Mouse (Mus musculus) urinary bladder, postnatal 4 days (tissue): Measurements from ENCODE around the gene Mfsd4a.

ENCODE experiments used
- DNase-seq, 2 experiments: peaks; one replicate each; pipeline ENCODE4 v3.0.0; 2021 to 2022; ENCODE audit warnings: low spot score in 2 of 2

Gene Mfsd4a

DNA sequence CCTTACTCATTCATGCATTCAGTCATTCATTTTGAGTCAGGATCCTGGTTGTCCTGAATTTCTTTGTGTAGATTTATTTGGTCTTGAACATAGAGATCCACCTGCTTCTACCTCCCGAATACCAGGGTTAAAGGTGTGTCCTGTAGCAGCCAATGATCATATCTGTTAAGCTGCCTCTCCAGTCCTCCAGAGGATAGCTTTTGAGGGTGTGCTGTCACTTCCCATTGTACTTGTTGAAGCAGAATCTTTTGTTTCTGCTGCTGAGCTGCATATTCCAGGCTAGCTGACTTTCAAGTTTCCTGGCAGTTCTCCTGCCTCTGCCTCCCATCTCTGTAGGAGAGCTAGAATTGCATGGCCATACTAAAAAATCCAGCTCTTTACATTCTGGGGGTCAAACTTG, 51.2 kb downstream of the Mfsd4a start:
- no peak for DNase-seq

DNA sequence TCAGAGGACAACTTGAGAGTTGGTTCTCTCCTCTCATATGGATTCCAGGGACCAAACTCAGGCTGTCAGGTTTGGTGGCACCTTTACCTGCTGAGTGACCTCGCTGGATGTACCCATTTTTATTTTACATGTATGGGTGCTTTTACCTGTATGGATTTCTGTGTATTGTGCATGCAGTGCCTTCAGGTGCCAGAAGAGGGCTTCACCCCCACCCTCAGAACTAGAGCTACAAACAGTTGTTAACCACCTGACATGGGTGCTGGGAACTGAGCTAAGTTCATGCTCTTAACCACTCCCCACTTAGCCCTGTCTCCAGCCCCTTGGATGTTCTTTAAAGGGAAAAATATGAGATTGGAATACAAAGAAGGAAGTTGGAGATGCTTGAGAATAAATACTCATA, 53.1 kb downstream of the Mfsd4a start:
- no peak for DNase-seq

GRCm38 (mm10) chr1:132012861-132013260, 55.0 kb downstream of the Mfsd4a start:
- no peak for DNase-seq

DNA sequence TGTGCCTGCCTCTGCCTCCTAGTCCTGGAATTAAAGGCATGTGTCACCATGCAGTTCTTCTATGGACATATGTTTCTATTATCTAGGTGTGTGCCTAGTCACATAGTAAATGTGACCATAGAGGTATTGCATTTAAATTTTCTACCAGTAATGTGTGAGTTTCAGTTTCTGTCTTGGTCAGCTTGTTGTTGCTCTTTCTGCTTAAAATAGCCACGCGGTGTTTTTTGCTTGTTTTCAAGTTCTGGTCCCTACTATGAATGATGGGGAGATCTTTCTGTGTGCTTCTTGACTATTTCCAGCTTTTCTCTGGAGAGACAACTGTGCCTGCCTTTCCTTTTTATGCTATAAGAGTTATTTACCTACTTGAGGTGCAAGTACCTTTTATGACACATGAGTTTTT, 56.1 kb downstream of the Mfsd4a start:
- no peak for DNase-seq

DNA sequence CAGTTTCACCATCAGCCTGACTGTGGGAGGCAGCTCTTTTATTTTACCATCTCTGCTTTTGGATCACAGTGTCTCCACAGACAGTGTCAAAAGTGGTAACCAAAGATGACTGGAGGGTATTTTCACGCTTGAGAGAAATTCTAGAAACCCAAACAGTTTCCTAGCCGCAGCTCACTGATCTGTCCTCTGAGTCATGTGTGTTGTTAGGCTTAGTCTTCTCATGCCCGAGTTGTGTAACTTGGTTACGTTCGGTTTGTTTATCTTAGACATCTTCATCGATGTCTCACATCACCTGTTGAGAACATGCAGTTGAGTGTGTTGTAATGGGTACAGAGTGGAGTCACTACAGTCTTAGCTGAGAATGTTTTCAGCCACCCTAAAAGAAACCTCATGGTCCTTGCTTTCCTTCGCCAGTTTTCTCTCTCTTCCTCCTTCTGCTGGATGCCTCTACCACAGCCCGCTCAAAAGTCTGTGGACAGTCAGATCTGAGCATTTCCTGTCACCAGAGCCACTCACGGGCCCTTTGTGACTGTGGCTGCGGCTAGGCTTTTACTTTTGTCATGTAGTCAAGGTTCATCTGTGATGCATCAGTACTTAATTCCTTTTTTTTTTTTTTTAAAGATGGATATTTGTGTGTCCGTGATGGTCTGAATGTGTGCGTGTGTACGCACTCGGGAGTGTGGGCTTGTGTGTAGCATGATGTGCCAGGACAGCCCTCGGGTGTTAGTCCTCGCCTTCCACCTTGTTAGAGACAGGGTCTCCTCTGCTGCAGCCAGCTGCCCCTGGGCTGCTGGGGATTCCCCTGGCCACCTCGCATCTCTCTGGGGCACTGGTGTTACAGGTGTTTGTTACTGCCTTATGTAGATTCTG, 57.0 kb downstream of the Mfsd4a start:
- DNase-seq, result no peak

DNA sequence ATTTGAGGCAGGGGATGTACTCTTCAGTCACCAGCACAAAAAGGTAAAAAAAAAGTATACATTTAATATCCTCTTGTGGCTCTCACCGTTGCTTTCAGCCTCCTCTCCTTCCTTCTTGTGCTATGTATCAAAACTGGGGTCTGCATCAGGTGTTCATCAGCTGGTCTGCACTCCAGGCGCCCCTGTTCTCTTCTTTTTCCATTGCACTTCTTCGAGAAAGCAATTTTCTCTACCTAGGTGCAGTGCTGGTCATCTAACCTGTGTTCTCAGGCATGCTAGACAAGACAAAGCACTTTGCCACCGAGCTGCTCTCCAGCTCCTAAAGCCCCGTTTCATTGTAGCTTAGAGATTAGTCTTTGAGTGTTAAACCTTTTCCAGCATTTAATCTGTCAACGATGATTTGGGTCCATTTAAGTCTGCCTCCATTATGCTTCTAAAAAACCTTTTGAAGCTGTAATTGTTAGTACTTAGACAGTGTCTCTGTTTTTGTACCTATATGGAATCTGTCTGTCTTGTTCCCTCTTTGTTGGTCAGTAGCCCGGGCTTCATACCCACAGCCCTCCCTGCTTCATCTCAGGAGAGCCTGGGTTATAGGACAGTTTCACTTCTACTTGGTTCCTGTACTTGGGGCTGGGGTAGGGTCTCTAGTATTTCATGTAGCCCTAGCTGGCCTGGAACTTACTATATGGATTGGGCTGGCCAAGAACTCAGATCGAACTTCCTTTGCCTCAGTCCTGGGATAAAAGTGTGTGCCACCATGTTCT, 58.8 kb downstream of the Mfsd4a start:
- no peak for DNase-seq

DNA sequence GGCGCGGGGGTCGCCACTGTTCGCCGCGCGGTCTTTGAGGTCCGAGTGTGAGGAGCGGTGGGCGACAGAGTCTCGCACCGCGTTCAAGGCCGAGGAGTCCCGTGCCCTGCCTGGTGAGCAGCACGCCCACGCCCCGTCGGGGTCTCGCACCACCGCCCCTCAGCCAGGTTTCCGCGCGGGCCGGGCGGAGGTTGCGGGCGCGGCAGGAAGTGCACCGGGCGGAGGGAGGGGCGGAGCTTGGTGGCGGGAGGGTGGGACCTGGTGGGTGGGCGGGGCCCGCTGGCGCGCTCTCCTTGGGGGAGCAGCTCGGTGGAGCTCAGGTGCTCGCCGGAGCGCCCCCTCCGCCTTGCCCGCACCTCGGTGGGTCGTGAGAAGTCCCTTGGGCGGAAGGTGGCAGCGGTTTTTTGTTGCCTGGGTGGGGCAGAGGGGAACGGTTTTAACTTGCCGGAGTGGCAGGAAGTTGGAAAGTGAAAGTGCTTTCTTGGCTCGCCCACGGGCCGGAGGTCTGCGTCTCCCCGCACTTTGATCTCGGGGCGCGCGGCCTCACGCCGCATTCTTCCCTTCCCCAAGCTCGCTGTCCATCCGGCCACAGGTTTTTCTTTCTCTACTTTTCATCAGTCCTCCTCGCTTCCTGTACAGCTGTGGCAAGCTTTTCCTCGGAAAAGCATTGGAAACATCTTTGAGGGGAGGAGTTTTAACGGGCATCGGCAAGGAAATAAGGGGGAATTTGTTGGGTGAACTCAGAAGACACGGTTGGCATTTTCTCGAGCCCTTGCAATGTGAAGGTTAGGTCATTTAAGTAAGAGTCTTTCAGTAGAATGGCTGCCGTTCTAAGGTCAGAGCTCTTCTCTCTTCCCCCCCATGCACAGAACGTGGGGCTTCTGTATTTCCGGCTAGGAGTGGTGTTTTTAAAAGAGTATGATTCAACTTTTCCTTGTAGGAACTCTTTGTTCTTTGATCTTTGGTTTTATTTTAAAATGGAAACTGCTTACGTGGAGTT, 59.7 kb downstream of the Mfsd4a start:
- peak; percentile 84 to 85 for DNase-seq

DNA sequence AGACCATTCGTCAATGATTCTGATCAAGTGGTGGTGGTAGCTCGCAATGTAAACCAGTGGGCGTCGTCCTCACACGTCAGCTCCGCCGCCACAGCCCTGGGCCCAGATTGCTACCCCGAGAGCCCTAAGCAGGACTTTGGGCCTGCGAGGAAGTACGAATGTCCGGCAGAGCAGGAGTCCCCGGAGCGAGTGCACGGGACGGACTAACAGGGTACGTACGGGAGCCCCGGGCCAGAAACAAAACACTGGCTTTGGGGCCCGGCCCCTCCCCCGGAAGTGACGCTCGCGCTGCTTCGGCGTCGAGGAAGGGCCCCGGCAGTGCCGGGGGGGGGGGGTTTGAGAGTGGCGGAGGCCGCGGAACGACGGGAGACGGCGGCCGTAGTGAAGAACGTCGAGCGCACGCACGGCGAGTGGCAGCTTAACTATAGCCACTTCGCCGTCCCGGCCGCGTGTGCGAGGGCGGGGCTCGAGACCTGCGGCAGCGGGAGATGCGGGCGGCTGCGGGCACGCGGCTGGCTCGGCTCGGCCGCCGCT, 60.5 kb downstream of the Mfsd4a start, which contains the start of gene Elk4:
Gene Elk4, plus strand, starts transcription at position 326 of the 534 bp plus-strand sequence.
- peak; percentile 87 to 89 for DNase-seq

GRCm38 (mm10) chr1:132006721-132007120, 61.1 kb downstream of the Mfsd4a start:
- no peak for DNase-seq

DNA sequence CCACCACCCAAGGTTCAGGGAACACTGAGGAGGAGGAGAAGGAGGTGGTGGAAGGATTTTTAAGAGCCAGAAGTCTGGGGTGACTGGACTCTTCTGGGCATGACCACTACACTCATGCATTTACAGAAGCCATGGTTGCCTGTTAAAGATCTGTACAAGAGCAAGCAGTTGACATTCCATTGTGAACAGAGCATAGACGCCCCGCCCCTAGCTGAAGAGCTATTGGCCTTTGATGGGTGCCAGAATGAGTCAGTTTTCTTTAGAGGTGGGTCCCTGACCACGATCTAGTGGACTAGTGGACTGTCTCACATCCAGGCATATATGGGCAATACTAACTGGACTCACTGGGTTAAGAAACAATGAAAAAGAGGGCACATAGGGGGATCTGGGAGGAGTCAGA, 61.8 kb downstream of the Mfsd4a start:
- no peak for DNase-seq

DNA sequence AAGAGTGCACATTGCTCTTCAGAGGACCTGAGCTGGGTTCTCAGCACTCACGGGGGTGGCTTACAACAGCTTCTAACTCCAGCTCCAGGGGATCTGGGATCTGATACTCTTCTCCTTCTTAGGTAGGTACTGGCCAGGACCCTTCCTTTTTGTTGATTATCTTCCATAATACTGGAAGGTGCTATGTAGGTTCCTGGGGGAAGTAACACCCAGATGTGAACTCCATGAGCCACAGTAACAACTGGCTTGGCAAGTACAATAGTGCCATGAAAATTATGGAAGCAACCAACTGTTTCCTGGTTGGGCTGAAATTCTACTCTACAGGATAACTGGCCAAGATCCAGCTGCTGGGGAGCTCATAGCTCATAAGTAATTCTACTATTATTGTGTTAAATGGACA, 62.4 kb downstream of the Mfsd4a start:
- no peak for DNase-seq

DNA sequence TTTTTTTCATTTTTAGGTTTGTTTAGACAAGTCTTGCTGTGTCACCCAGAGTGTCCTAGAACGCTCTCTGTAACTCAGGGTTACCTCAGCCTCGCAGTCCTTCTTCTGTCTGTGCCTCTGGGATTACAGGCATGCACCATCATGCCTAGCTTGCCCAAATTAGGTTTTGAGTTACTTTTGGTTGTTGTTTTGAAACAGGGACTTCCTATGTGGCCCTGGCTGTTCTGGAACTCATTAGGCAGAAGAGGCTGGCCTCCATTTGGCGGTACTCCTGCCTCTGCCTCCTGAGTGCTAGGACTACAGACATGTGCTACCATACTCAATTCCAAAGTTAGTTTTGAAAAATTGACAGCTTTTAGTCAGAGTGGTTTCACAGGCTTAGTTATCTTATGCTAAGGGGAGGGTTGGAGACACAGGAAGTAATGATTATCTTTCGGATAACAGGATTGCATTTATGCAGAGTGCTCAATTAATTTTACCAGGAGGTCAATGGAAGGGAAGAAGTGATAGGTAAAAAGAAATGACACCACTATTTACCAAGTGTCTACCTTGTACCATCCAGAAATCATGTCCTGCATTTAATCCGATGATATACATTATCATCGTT, 63.2 kb downstream of the Mfsd4a start:
- no peak for DNase-seq

GRCm38 (mm10) chr1:132003817-132004216, 64.0 kb downstream of the Mfsd4a start:
- DNase-seq, result no peak

DNA sequence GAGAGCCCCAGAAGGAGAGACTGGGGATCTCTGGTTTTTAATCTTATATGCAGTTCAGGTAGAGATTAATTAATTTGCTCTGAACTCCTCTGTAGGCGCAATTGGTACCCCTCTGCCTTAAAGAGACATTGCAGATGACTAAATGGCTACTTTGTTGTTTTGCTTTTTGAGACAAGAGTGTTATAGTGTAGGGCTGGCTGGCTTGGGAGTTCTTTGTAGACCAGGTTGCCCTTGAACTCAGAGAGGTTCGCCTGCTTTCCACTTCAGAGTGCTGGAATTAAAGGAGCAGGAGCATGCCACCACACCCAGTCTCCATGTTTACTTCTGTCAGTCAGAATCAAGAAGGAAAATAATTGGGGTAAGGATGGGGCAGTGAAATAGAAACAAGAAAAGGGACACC, 64.8 kb downstream of the Mfsd4a start:
- DNase-seq, result no peak

DNA sequence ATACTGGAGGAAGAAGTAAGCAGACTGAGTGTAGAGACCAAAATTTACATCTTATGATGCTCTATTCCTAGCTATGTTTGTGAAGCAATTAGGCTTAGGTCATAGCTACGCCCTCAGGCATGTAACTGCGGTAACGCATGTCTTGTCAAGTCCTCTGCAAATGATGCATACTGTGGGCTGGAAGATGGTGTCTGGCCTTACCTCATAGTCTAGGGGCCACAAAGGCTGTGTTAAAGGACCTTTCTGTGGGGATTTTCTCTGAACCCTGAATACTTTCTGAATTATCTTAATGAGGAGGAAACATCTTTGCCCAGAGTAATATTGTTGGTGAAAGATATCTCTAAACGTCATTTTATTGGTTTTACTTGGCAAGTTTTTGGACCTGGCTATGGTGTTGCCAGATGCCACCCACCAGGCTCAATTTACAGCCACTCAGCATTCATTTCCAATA, 66.0 kb downstream of the Mfsd4a start:
- no peak for DNase-seq

DNA sequence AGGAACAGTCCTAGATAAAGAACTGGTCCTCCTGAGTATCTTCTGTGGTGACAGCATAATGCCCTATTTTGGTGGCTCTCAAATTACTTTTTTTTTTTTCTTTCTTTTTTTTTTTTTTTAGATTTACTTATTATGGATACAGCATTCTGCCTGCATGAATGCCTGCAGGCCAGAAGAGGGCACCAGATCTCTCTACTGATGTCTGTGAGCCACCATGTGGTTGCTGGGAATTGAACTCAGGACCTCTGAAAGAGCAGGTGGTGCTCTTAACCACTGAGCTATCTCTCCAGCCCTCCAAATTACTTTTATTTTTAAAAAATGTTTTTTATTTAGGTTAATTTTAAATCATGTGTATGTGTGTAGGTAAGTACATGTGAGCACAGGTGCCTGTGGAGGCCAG, 67.4 kb downstream of the Mfsd4a start:
- no peak for DNase-seq

DNA sequence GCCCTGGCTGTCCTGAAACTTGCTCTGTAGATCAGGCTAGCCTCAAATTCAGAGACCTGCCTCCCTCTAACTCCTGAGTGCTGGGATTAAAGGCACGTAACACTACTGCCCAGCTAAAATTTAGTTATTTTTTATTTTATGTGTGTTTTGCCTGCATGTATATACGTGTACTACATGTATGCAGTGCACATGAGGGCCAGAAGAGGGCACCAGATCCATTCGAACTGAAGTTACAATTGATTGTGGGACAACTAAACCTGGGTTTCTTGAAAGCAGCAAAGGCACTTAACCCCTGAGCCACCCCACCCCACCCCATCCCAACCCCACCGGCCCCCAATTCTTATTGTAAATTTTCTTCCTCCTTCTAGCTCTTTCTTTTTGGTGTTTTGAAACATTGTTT, 72.8 kb downstream of the Mfsd4a start:
- DNase-seq, result peak in 1 of 2 experiments; percentile 68

- DNase-seq, result no peak
Measured at GRCm38 (mm10) chr1:131993169-131994040, 74.5 kb downstream of the Mfsd4a start.

GRCm38 (mm10) chr1:131992561-131993001, 75.3 kb downstream of the Mfsd4a start:
- no peak for DNase-seq
